Mouse (Mus musculus) testis, adult 2 months (tissue): Measurements from ENCODE around the gene Brk1.

Experiments
- CTCF ChIP-seq: fragments of 200-500 bp; IDR thresholded peaks from 2 replicates; pipeline ENCODE4 v1.5.1; 2012; ENCODE audit warnings: low read depth, mild to moderate bottlenecking, inconsistent platforms, low read length, moderate library complexity; ENCODE audit not compliant: control insufficient read depth, insufficient read depth, insufficient replicate concordance
- POLR2A ChIP-seq: fragments of 200-500 bp; IDR thresholded peaks from 2 replicates; pipeline ENCODE4 v1.6.1; 2012; ENCODE audit warnings: low read depth, mild to moderate bottlenecking, inconsistent platforms, low read length, moderate library complexity; ENCODE audit not compliant: control insufficient read depth

DNA sequence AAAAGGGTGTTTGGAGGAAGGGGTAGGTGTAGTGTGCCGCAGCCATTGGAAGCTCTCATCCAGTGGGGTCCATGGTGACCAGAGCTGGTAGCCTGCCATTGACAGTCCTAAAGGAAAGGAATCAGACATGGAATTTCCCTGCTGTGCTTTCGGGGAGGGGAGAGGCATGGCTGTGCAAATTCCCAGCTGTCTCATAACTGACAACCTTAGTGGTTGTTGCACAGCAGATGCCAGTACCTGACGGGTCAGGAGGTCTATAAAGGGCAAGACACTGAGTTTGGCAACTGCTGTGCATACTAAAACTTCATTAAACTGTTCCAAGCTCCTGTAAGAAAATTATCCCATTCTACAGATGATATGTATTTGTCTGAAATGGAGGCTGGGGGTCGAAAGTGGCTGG lies 6.6 kb upstream of the Brk1 start:
- TF ChIP-seq POLR2A (no peak), CTCF (no peak)
